Mouse (Mus musculus) hindbrain, embryonic 11.5 days (tissue): ENCODE measurements around the gene Swap70. TPM values are rescaled to one million over a fixed set of nuclear protein-coding genes. Genes with fewer than 3 reads are reported as not detected.

ENCODE experiments used
- ATAC-seq: fragments of 200-750 bp; cut with Nextera tagmentation; 2 replicates; pipeline ENCODE4 v1.8.0; 2017; ENCODE audit warnings: mild to moderate bottlenecking, moderate TSS enrichment, moderate library complexity; ENCODE audit not compliant: low FRiP score
- DNase-seq: peaks from one replicate; pipeline ENCODE4 v3.0.0-alpha.2; 2015; ENCODE audit warnings: low spot score
- H3K27ac ChIP-seq: fragments of 300-500 bp; sonication (generic); 2 replicates; pipeline ENCODE4 v1.5.1; 2014; ENCODE audit warnings: mild to moderate bottlenecking, low read depth, low read length
- H3K27me3 ChIP-seq: fragments of 300-500 bp; sonication (generic); 2 replicates; pipeline ENCODE4 v1.6.1; 2014; ENCODE audit warnings: mild to moderate bottlenecking, low read length, moderate library complexity, mixed read lengths; ENCODE audit not compliant: control insufficient read depth, insufficient read depth
- H3K36me3 ChIP-seq: fragments of 300-500 bp; sonication (generic); 2 replicates; pipeline ENCODE4 v1.6.1; 2014; ENCODE audit warnings: mild to moderate bottlenecking, low read length, moderate library complexity, mixed read lengths; ENCODE audit not compliant: control insufficient read depth, insufficient read depth
- H3K4me1 ChIP-seq: fragments of 300-500 bp; sonication (generic); replicated peaks from 2 replicates; pipeline ENCODE4 v1.6.1; 2014; ENCODE audit warnings: low read length, mixed read lengths; ENCODE audit not compliant: control insufficient read depth, insufficient read depth
- H3K4me2 ChIP-seq: fragments of 300-500 bp; sonication (generic); replicated peaks from 2 replicates; pipeline ENCODE4 v1.6.1; 2014; ENCODE audit warnings: mild to moderate bottlenecking, low read depth, low read length
- H3K4me3 ChIP-seq: fragments of 300-500 bp; sonication (generic); 2 replicates; pipeline ENCODE4 v1.5.1; 2014; ENCODE audit warnings: low read depth, low read length
- H3K9ac ChIP-seq: fragments of 300-500 bp; sonication (generic); 2 replicates; pipeline ENCODE4 v1.6.1; 2014; ENCODE audit warnings: low read depth, low read length
- H3K9me3 ChIP-seq: fragments of 300-500 bp; sonication (generic); 2 replicates; pipeline ENCODE4 v1.6.1; 2016; ENCODE audit warnings: low read length; ENCODE audit not compliant: control insufficient read depth
- WGBS: fragments of 180-500 bp; shearing (Covaris S2); extraction: QIAGEN DNeasy Blood & Tissue Kit; methylation state at CpG from one replicate; pipeline ENCODE4 v1.1.7; 2014; 5-methylcytosine and 5-hydroxymethylcytosine counted together
- polyA plus RNA-seq: library from polyadenylated mRNA; unstranded; fragments of >200 nt; fragmentation: Nextera tagmentation; extraction: Ambion mirVana; gene quantifications from 2 replicates; pipeline ENCODE4 v1.2.1, GENCODE M21; 2014

Swap70 gene
- polyA plus RNA-seq, 1 experiment from 2014 or later = 15.6 TPM

DNA sequence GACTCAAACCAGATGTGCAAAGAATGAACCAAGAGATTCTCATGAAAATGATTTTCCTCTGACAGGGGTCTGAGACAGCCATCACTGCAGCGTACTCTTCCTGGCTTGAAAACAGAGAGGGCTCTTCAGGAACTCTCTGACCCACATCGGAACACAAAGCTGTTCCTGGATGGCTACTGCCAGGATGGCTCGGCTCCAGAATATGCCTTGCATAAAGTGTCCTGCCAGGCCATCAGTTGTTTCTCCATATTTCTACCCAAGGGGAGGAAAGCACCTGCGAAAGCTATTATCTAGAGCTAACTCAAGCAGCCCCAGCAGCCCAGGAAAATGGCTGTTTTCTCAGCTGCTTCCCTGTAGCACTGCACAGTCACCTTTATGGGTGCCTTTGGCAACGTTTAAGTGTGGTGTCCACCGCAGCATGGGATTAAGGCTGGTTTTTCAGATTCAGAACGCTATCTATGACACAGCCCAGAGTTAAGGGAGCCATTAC lies 92.9 kb downstream of the Swap70 start:
- WGBS = 91% methylated on average over 7 of the region's 7 CpGs
- Histone ChIP-seq H3K27ac (no peak overlapping the region), H3K4me1 (no peaks in the 10 kb centered on the region), H3K36me3 (peaks cover 7% of the 10 kb centered on the region; the same call in 1 of the 2 replicates), H3K9me3 (no peaks in the 10 kb centered on the region), H3K4me3 (no peak overlapping the region), H3K9ac (no peak overlapping the region), H3K4me2 (no peak overlapping the region), H3K27me3 (no peaks in the 10 kb centered on the region)
- no peak for DNase-seq
- no peak for ATAC-seq

GRCm38 (mm10) chr7:110315352-110315751 lies 93.8 kb downstream of the Swap70 start:
- no peaks in the 10 kb centered on the region for H3K4me1 ChIP-seq
- no peaks in the 10 kb centered on the region for H3K9me3 ChIP-seq
- ATAC-seq = no peak
- no peak for DNase-seq
- no peaks in the 10 kb centered on the region for H3K27me3 ChIP-seq
- H3K27ac ChIP-seq = no peak overlapping the region
- no peak overlapping the region for H3K4me3 ChIP-seq
- no peak overlapping the region for H3K4me2 ChIP-seq
- H3K9ac ChIP-seq = no peak overlapping the region
- peaks cover 7% of the 10 kb centered on the region; the same call in 1 of the 2 replicates for H3K36me3 ChIP-seq
- WGBS = 95% methylated on average over 1 of the region's 1 CpGs

- Histone ChIP-seq H3K4me2 (no peak overlapping the region), H3K9me3 (no peaks in the 10 kb centered on the region), H3K27ac (no peak overlapping the region), H3K27me3 (no peaks in the 10 kb centered on the region), H3K9ac (no peak overlapping the region), H3K36me3 (peaks cover 3% of the 10 kb centered on the region; the same call in 1 of the 2 replicates), H3K4me3 (no peak overlapping the region), H3K4me1 (no peaks in the 10 kb centered on the region)
- 87% methylated on average over 4 of the region's 4 CpGs for WGBS
- DNase-seq (no peak), ATAC-seq (no peak)
Measured at GRCm38 (mm10) chr7:110317412-110317811, 95.9 kb downstream of the Swap70 start.

DNA sequence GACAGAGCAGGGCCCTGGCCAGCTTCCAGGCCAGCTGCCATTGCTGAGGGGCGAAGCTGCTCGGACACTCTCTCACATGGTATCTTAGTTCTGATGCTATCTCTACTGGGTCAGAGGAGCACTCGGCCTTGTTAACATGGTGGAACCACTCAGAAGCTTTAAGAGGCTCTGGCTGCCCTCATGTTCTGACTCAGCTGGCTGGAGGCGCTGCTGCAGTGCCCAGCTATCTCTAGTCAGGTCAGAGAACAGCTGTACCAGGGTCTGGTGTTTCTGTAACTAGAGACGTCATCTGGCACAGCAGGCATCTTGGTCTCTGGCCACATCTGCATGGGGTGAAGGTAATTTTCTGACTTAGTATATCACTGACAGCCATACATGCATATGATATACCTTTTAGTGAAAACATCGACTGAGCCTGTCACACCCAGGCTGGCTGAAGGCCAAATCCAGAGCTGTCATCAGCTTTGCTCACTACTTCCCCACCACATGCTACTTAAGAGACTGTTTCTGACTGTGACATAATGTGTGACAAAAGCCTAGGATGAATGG lies 97.5 kb downstream of the Swap70 start:
- no peaks in the 10 kb centered on the region for H3K9me3 ChIP-seq
- no peaks in the 10 kb centered on the region for H3K36me3 ChIP-seq
- no peaks in the 10 kb centered on the region for H3K27me3 ChIP-seq
- no peak overlapping the region for H3K4me2 ChIP-seq
- H3K4me3 ChIP-seq = no peak overlapping the region
- 79% methylated on average over 6 of the region's 6 CpGs for WGBS
- ATAC-seq (no peak), DNase-seq (no peak)
- no peak overlapping the region for H3K27ac ChIP-seq
- H3K4me1 ChIP-seq = no peaks in the 10 kb centered on the region
- H3K9ac ChIP-seq = no peak overlapping the region

DNA sequence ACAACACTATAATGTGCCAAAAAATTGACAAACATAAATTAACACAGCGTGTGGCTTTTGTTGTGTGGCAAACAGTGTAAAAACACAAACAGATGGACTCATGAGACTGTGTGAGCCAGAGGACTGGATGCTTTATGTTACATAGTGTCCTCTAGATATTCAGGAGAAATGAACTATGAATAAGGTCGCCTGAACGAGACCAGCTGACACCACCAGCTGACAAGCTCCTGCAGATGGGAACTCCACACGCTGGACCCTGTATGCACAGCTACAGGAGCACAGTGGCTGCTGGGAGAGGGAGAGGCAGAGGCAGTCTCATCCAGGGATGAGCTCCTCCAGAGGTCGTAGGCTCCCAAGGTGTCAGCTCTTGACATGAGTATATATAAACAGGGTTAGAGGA lies 99.6 kb downstream of the Swap70 start:
- DNase-seq = no peak
- no peak overlapping the region for H3K4me2 ChIP-seq

DNA sequence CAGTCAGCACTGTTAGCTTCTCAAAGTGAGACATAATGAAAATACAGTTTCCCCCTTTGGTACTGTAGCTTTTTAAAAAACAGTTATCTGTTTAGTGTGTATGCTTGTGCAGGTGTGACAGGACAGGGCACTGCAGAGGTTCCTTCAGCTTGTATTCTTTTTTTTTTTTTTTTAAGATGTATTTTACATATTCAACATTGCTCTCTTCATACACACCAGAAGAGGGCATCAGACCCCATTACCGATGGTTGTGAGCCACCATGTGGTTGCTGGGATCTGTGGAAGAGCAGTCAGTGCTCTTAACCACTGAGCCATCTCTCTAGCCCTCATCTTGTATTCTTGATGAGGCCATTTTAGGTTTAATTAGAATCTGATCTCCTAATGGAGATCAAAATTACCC lies 103.3 kb downstream of the Swap70 start:
- H3K4me3 ChIP-seq = no peak overlapping the region
- H3K9ac ChIP-seq = no peak overlapping the region
- H3K4me1 ChIP-seq = no peaks in the 10 kb centered on the region
- DNase-seq = no peak
- 86% methylated on average over 1 of the region's 1 CpGs for WGBS
- no peak for ATAC-seq
- H3K36me3 ChIP-seq = peaks cover 7% of the 10 kb centered on the region; the same call in 1 of the 2 replicates
- no peaks in the 10 kb centered on the region for H3K9me3 ChIP-seq
- no peak overlapping the region for H3K27ac ChIP-seq
- H3K4me2 ChIP-seq = no peak overlapping the region
- H3K27me3 ChIP-seq = no peaks in the 10 kb centered on the region

More for the DNA sequence above, 99.6 kb downstream of the Swap70 start:
- Histone ChIP-seq H3K4me1 (no peaks in the 10 kb centered on the region), H3K9ac (no peak overlapping the region), H3K27ac (no peak overlapping the region), H3K9me3 (no peaks in the 10 kb centered on the region), H3K4me3 (no peak overlapping the region), H3K36me3 (peaks cover 3% of the 10 kb centered on the region; the same call in 1 of the 2 replicates), H3K27me3 (no peaks in the 10 kb centered on the region)
- no peak for ATAC-seq
- WGBS = 84% methylated on average over 5 of the region's 5 CpGs

DNA sequence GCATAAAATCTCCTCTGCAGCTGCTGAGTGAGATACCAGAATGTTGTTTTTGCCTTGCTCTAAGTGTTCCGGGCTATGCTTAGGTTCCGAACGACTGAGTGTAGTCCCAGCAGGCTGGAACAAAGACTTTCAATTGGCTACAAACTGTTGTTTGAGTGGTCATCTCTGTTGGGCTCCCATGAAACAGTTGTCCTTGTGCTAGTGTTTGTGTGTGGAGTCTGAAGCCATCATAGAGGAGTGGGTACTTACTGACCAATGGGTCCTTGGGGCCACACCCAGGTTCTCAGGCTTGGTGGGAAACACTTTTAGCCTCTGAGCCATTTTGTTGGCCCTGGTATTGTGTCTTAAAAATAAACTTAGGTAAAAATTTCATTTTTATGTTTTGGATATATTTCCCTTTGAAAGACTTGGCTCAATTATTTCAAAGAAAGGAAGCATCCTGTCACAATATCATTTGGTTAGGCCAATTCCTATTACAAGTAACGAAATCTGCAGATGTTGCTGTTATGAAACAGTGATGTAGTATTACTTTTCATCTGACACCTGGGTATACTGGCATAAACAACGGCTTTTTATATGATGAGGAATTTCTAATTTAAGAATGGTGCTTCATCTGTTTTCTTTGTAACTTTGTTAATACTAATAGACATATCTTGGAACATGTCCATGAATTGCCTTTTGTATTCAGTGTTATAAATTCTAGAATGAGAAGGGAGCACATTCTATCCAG lies 104.0 kb downstream of the Swap70 start:
- Histone ChIP-seq H3K9ac (no peak overlapping the region), H3K27me3 (no peaks in the 10 kb centered on the region), H3K9me3 (no peaks in the 10 kb centered on the region), H3K36me3 (peaks cover 7% of the 10 kb centered on the region; the same call in 1 of the 2 replicates), H3K27ac (no peak overlapping the region), H3K4me3 (no peak overlapping the region), H3K4me2 (no peak overlapping the region), H3K4me1 (no peaks in the 10 kb centered on the region)
- over 99% methylated on average over 5 of the region's 5 CpGs for WGBS
- ATAC-seq (no peak), DNase-seq (no peak)
